Mouse (Mus musculus) mouse embryonic stem cell (cell line): ENCODE data around the gene Aven.
"Not testable (repeated sequence)": the region's sequence is repeated elsewhere in the genome, so short reads cannot be mapped to it uniquely, and the experiment has no call there.

Experiments
- in situ Hi-C, 2 experiments: fragments of 300-500 bp; cut with MboI; formaldehyde crosslinking; loops; 1 replicate in 1 of 2; 3 replicates in 1 of 2; pipeline ENCODE4 v1.14.3; 2019 to 2020; ENCODE audit warnings: low sequenced_read_pairs in 2 of 2, low pct_unique_long_range_greater_than_20kb in 1 of 2, mixed read lengths in 1 of 2; ENCODE audit not compliant: unreplicated experiment in 1 of 2

The Aven gene

DNA sequence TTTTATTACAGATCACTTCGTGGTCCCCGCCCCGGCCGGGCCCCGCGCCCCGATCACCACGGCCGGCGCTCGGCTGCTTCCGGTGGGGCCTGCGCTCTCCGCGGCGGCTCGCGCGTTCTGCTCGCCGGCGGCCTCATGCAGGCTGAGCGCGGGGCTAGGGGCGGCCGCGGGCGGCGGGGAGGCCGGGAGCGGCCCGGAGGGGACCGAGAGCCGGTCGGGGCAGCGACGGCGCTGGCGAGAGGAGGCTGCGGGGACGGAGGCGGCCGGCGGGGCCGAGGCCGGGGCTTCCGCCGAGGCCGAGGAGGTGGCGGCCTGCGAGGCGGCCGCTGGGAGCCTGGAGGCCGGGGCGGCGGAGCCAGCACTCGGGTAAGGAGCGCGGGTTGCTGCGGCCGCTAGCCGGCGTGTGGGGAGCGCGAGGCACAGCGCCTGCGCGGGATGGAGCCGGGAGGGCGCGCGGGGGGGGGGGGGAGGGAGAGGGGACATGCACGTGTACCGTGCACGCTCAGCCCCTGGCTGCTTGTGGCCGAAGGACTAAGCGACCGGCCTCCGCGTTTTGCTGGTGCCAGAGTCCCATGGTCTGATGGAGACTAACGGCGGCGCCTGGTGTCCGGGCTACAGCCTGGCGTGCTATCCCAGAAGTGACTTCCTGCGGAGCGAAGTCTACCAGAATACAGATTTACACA, at the start of gene Aven:
Gene Aven, plus strand, starts transcription at position 109 of the 683 bp plus-strand sequence.
- in situ Hi-C loops, result loop anchor here (10.0 to 25.0 kb wide), 2 partner anchors 118 to 231 kb away; partner anchors contain the start of genes Gm21985 (in 2 of the 2), Nop10 (in 2 of the 2), Nutm1 (in 2 of the 2) and Slc12a6 (in 2 of the 2)

DNA sequence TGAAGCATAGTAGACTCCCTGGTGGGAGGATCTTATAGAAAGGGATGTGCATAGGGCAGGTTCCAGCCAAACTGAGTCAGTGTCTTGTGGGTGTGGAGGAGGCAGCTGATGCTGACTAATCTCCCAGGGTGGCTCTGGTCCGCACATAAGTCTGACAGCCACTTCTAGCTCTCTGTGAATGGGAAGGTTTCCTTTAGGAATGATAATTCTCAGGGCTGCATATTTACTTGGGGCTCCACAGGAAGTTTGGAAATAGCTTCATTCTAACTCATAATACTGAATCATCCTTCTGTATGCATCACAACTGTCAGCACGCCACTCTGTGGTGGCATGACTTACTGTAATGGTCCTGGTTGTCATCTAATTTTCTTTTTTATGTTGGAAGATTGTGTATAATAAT, 49.3 kb upstream of the Aven start:
- in situ Hi-C loops, result no loop called here

GRCm38 (mm10) chr2:112445511-112445910, 47.3 kb upstream of the Aven start:
- in situ Hi-C loops, result no loop called here

GRCm38 (mm10) chr2:112448046-112448445, 44.7 kb upstream of the Aven start:
- in situ Hi-C loops, result not testable (repeated sequence)

- in situ Hi-C loops, result no loop called here
Observed at GRCm38 (mm10) chr2:112448510-112449059, 44.2 kb upstream of the Aven start.

- in situ Hi-C loops, result no loop called here
Observed at GRCm38 (mm10) chr2:112449597-112450296, 43.0 kb upstream of the Aven start.

- in situ Hi-C loops, result not testable (repeated sequence)
Observed at GRCm38 (mm10) chr2:112452513-112452912, 40.3 kb upstream of the Aven start.

- in situ Hi-C loops, result no loop called here
Observed at GRCm38 (mm10) chr2:112454125-112454861, 38.5 kb upstream of the Aven start.

GRCm38 (mm10) chr2:112454862-112455564, 37.8 kb upstream of the Aven start, which contains the start of gene Emc7:
Emc7 (plus strand) TSS chr2:112454997.
- in situ Hi-C loops, result no loop called here

GRCm38 (mm10) chr2:112460557-112460956, 32.2 kb upstream of the Aven start:
- in situ Hi-C loops, result no loop called here

DNA sequence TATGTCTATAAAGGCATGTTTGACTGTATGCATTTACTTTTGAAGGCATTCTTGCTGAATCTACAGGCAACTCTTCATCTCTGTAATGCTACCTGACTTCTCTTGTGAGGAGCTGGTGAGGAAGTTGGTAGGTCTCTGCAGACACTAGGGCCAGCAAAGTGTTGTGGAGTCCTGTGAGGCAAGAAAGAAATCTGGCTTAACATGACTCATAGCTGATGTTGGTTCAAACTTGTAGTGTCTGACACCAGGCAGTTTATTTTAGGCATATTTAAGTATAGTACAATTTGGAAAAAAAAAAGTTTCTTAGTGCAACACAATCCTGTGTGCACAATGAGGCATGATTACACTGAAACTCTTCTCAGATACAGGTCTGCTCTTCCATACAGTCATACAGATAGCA, 23.2 kb upstream of the Aven start:
- in situ Hi-C loops, result no loop called here

DNA sequence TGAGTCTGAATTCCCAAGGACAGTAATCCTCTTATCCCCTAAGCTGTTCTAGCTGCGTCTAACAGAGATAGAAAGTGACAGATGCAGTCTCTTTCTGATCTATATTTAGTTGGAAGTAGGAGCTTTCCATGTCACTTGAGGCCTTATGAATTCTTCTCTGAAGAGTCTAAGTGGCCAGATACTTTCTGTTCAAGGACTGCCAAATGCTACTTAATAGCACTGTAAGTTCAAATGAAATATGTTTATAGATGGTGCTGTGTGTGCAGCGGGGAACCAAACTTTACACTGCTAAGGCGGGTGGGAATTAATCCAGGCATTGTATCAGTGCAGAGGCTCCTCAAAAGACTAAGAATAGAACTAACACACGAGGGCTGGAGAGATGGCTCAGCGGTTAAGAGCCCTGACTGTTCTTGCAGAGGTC, 21.8 kb upstream of the Aven start:
- in situ Hi-C loops, result no loop called here

GRCm38 (mm10) chr2:112472076-112472475, 20.7 kb upstream of the Aven start:
- in situ Hi-C loops, result no loop called here

- in situ Hi-C loops, result loop anchor here (25.0 kb wide), 1 partner anchor 213 kb away; the partner anchor contains the start of genes Gm21985 (in 2 of the 2), Nop10 (in 2 of the 2), Nutm1 (in 2 of the 2) and Slc12a6 (in 2 of the 2)
Observed at GRCm38 (mm10) chr2:112474997-112475724, 17.6 kb upstream of the Aven start.

- in situ Hi-C loops, result loop anchor here (25.0 kb wide), 1 partner anchor 214 kb away; the partner anchor contains the start of genes Gm21985 (in 2 of the 2), Nop10 (in 2 of the 2), Nutm1 (in 2 of the 2) and Slc12a6 (in 2 of the 2)
Observed at GRCm38 (mm10) chr2:112476554-112476953, 16.2 kb upstream of the Aven start.

GRCm38 (mm10) chr2:112480669-112481068, 12.1 kb upstream of the Aven start, which contains the start of gene Chrm5:
Chrm5 (minus strand) TSS chr2:112480769.
- in situ Hi-C loops, result loop anchor here (10.0 to 25.0 kb wide), 2 partner anchors 106 to 218 kb away; partner anchors contain the start of genes Gm21985 (in 2 of the 2), Nop10 (in 2 of the 2), Nutm1 (in 2 of the 2) and Slc12a6 (in 2 of the 2)

GRCm38 (mm10) chr2:112481564-112481963, 11.2 kb upstream of the Aven start:
- in situ Hi-C loops, result loop anchor here (10.0 to 25.0 kb wide), 2 partner anchors 107 to 219 kb away; partner anchors contain the start of genes Gm21985 (in 2 of the 2), Nop10 (in 2 of the 2), Nutm1 (in 2 of the 2) and Slc12a6 (in 2 of the 2)
